Mouse (Mus musculus): Measurements from ENCODE around the gene Zfp980. TPM values are rescaled to one million over a fixed set of nuclear protein-coding genes. Genes with fewer than 3 reads are reported as not detected.

Zfp980 gene
- polyA plus RNA-seq, 1 experiment from 2014 or later: not detected

Other genes starting within 250 kb of the Zfp980 start
- 0.05 TPM in 1 of 2 replicates, not detected in the other for gene Zfp990, start 159.9 kb upstream of the Zfp980 start, polyA plus RNA-seq (2016; fragmentation: Nextera tagmentation; extraction: Ambion mirVana)
- gene Gm13212, start 85.5 kb upstream of the Zfp980 start, polyA plus RNA-seq (2016; fragmentation: Nextera tagmentation; extraction: Ambion mirVana): 0.55 and 1.00 TPM in 2 replicates
- gene Zfp986, start 198.1 kb downstream of the Zfp980 start, polyA plus RNA-seq (2016; fragmentation: Nextera tagmentation; extraction: Ambion mirVana): not detected in 2 replicates